Mouse (Mus musculus): ENCODE results near the gene Elmsan1. TPM values are rescaled to one million over a fixed set of nuclear protein-coding genes. Genes with fewer than 3 reads are reported as not detected.
"Not testable (repeated sequence)": the region's sequence is repeated elsewhere in the genome, so short reads cannot be mapped to it uniquely, and the experiment has no call there.

Gene Elmsan1
- total RNA-seq, 2 experiments from 2014 or later = 12.3 to 13.5 TPM

- no peak for DNase-seq (ENCODE audit: extremely low spot score in 1 of 2, low spot score in 2 of 2)
- intact Hi-C loops (cut with DNase I) = no loop called here
Observed at GRCm38 (mm10) chr12:84132265-84132664, 86.4 kb downstream of the Elmsan1 start.

- intact Hi-C loops (cut with DNase I) = no loop called here
- no peak for DNase-seq (ENCODE audit: extremely low spot score in 1 of 2, low spot score in 2 of 2)
Observed at GRCm38 (mm10) chr12:84129931-84130330, 88.8 kb downstream of the Elmsan1 start.

GRCm38 (mm10) chr12:84128576-84128975, 90.1 kb downstream of the Elmsan1 start:
- DNase-seq (ENCODE audit: extremely low spot score in 1 of 2, low spot score in 2 of 2) = no peak
- intact Hi-C loops (cut with DNase I) = no loop called here

GRCm38 (mm10) chr12:84126899-84127298, 91.8 kb downstream of the Elmsan1 start:
- intact Hi-C loops (cut with DNase I) = no loop called here
- DNase-seq (ENCODE audit: extremely low spot score in 1 of 2, low spot score in 2 of 2) = no peak

GRCm38 (mm10) chr12:84125892-84126291, 92.8 kb downstream of the Elmsan1 start:
- intact Hi-C loops (cut with DNase I) = no loop called here
- no peak for DNase-seq (ENCODE audit: extremely low spot score in 1 of 2, low spot score in 2 of 2)

- intact Hi-C loops (cut with DNase I) = no loop called here
- no peak for DNase-seq (ENCODE audit: extremely low spot score in 1 of 2, low spot score in 2 of 2)
Observed at GRCm38 (mm10) chr12:84119584-84119983, 99.1 kb downstream of the Elmsan1 start.

- peak; percentile 86 to 95 for DNase-seq (ENCODE audit: extremely low spot score in 1 of 2, low spot score in 2 of 2)
- intact Hi-C loops (cut with DNase I) = no loop called here
Observed at GRCm38 (mm10) chr12:84114153-84114994, 104.3 kb downstream of the Elmsan1 start, which contains the start of gene Dnal1. Dnal1 (plus strand) TSS chr12:84114366.

- intact Hi-C loops (cut with DNase I) = no loop called here
Observed at GRCm38 (mm10) chr12:84113676-84114075, 105.0 kb downstream of the Elmsan1 start.

GRCm38 (mm10) chr12:84110814-84111213, 107.9 kb downstream of the Elmsan1 start:
- DNase-seq (ENCODE audit: extremely low spot score in 1 of 2, low spot score in 2 of 2) = no peak
- intact Hi-C loops (cut with DNase I) = no loop called here

More at GRCm38 (mm10) chr12:84113676-84114075, 105.0 kb downstream of the Elmsan1 start:
- DNase-seq (ENCODE audit: extremely low spot score in 1 of 2, low spot score in 2 of 2) = no peak

- intact Hi-C loops (cut with DNase I) = no loop called here
Observed at GRCm38 (mm10) chr12:84109924-84110323, 108.8 kb downstream of the Elmsan1 start.

GRCm38 (mm10) chr12:84107692-84108091, 111.0 kb downstream of the Elmsan1 start:
- DNase-seq (ENCODE audit: extremely low spot score in 1 of 2, low spot score in 2 of 2) = no peak
- intact Hi-C loops (cut with DNase I) = no loop called here

More at GRCm38 (mm10) chr12:84109924-84110323, 108.8 kb downstream of the Elmsan1 start:
- DNase-seq (ENCODE audit: extremely low spot score in 1 of 2, low spot score in 2 of 2) = no peak

- DNase-seq (ENCODE audit: extremely low spot score in 1 of 2, low spot score in 2 of 2) = no peak
- intact Hi-C loops (cut with DNase I) = no loop called here
Observed at GRCm38 (mm10) chr12:84107012-84107411, 111.7 kb downstream of the Elmsan1 start.

GRCm38 (mm10) chr12:84101493-84101845, 117.2 kb downstream of the Elmsan1 start:
- intact Hi-C loops (cut with DNase I) = no loop called here
- DNase-seq (ENCODE audit: extremely low spot score in 1 of 2, low spot score in 2 of 2) = no peak

- DNase-seq (ENCODE audit: extremely low spot score in 1 of 2, low spot score in 2 of 2) = peak; percentile 9 to 63
- intact Hi-C loops (cut with DNase I) = not testable (repeated sequence)
Observed at GRCm38 (mm10) chr12:84100604-84101492, 117.8 kb downstream of the Elmsan1 start, which contains the start of gene Acot6. Acot6 (plus strand) TSS chr12:84100654.

- intact Hi-C loops (cut with DNase I) = no loop called here
- no peak for DNase-seq (ENCODE audit: extremely low spot score in 1 of 2, low spot score in 2 of 2)
Observed at GRCm38 (mm10) chr12:84100071-84100470, 118.6 kb downstream of the Elmsan1 start.

- intact Hi-C loops (cut with DNase I) = no loop called here
- no peak for DNase-seq (ENCODE audit: extremely low spot score in 1 of 2, low spot score in 2 of 2)
Observed at GRCm38 (mm10) chr12:84099605-84100004, 119.1 kb downstream of the Elmsan1 start.

Measured in left cerebral cortex, postnatal 10 days (tissue).